Mouse (Mus musculus) ES-Bruce4 (cell line): ENCODE measurements around the gene Obsl1. TPM values are rescaled to one million over a fixed set of nuclear protein-coding genes. Genes with fewer than 3 reads are reported as not detected.
A peak's percentile ranks its signal among the peaks of the same experiment; 100 is the strongest.

Experiments
- H3K27ac ChIP-seq: 2 replicates; pipeline ENCODE4 v1.5.1; 2012; ENCODE audit warnings: low read length, inconsistent platforms; ENCODE audit not compliant: insufficient read depth
- H3K27me3 ChIP-seq: 2 replicates; pipeline ENCODE4 v1.6.1; 2012; ENCODE audit warnings: mild to moderate bottlenecking, low read length, inconsistent platforms; ENCODE audit not compliant: control insufficient read depth, poor library complexity, insufficient read depth, severe bottlenecking
- H3K36me3 ChIP-seq: 2 replicates; pipeline ENCODE4 v1.6.1; 2012; ENCODE audit warnings: inconsistent platforms, mild to moderate bottlenecking, low read length, moderate library complexity; ENCODE audit not compliant: control insufficient read depth, poor library complexity, insufficient read depth, severe bottlenecking
- H3K4me1 ChIP-seq: one replicate; pipeline ENCODE4 v1.8.1; 2011; ENCODE audit warnings: low read length; ENCODE audit not compliant: control insufficient read depth, insufficient read depth
- H3K4me3 ChIP-seq: 2 replicates; pipeline ENCODE4 v1.5.1; 2011; ENCODE audit warnings: low read depth, mild to moderate bottlenecking, low read length
- H3K9ac ChIP-seq: 2 replicates; pipeline ENCODE4 v1.6.1; 2012; ENCODE audit warnings: low read depth, mild to moderate bottlenecking, inconsistent platforms; ENCODE audit not compliant: poor library complexity, severe bottlenecking
- H3K9me3 ChIP-seq: replicated peaks from 2 replicates; pipeline ENCODE4 v1.6.1; 2012; ENCODE audit warnings: mild to moderate bottlenecking, low read length, inconsistent platforms; ENCODE audit not compliant: control insufficient read depth, poor library complexity, insufficient read depth, severe bottlenecking
- CTCF ChIP-seq: IDR thresholded peaks from one replicate; pipeline ENCODE4 v1.8.1; 2011; ENCODE audit warnings: low read depth, low read length
- EP300 ChIP-seq: IDR thresholded peaks from 2 replicates; pipeline ENCODE4 v1.6.1; 2011; ENCODE audit warnings: low read depth, low read length; ENCODE audit not compliant: insufficient read depth
- POLR2A ChIP-seq: IDR thresholded peaks from one replicate; pipeline ENCODE4 v1.8.1; 2011; ENCODE audit warnings: low read length; ENCODE audit not compliant: insufficient read depth
- polyA plus RNA-seq: library from polyadenylated mRNA; stranded (reverse); fragments of >200 nt; gene quantifications from 2 replicates; pipeline ENCODE4 v1.2.4, GENCODE M21; 2011; ENCODE audit warnings: low read depth; ENCODE audit not compliant: missing spikeins, insufficient read depth, insufficient read length

The Obsl1 gene
- polyA plus RNA-seq, 1 experiment: 32.6 TPM

GRCm38 (mm10) chr1:75511437-75512210, 5.4 kb upstream of the Obsl1 start:
- no peak for TF ChIP-seq CTCF
- peak; percentile 61; the same call in 1 of the 2 replicates for TF ChIP-seq EP300
- Histone ChIP-seq H3K27ac (peak overlapping the region; percentile 95), H3K9ac (no peak overlapping the region)

GRCm38 (mm10) chr1:75510154-75510553, 3.9 kb upstream of the Obsl1 start:
- Histone ChIP-seq H3K9me3 (no peaks in the 10 kb centered on the region), H3K27me3 (no peaks in the 10 kb centered on the region), H3K4me3 (peak overlapping the region; percentile 35), H3K27ac (peak overlapping the region; percentile 12), H3K4me1 (peaks cover 15% of the 10 kb centered on the region), H3K9ac (peak overlapping the region; percentile 50), H3K36me3 (no peaks in the 10 kb centered on the region)
- TF ChIP-seq CTCF: no peak
- no peak for TF ChIP-seq POLR2A
- TF ChIP-seq EP300: no peak

More at GRCm38 (mm10) chr1:75511437-75512210, 5.4 kb upstream of the Obsl1 start:
- Histone ChIP-seq H3K27me3 (no peaks in the 10 kb centered on the region), H3K9me3 (no peaks in the 10 kb centered on the region), H3K36me3 (no peaks in the 10 kb centered on the region), H3K4me3 (no peak overlapping the region), H3K4me1 (peaks cover 16% of the 10 kb centered on the region)

- 0 out of 2 replicates have a peak, but pooled peaks have one; percentile 15 for TF ChIP-seq EP300
- TF ChIP-seq CTCF: no peak
- Histone ChIP-seq H3K4me3 (peak overlapping the region; percentile 35), H3K9me3 (no peaks in the 10 kb centered on the region), H3K27me3 (no peaks in the 10 kb centered on the region), H3K4me1 (peaks cover 15% of the 10 kb centered on the region), H3K36me3 (no peaks in the 10 kb centered on the region), H3K27ac (peak overlapping the region; percentile 12; the same call in 1 of the 2 replicates), H3K9ac (peak overlapping the region; percentile 50)
These were observed 3.3 kb upstream of the Obsl1 start for GRCm38 (mm10) chr1:75509586-75509985.

DNA sequence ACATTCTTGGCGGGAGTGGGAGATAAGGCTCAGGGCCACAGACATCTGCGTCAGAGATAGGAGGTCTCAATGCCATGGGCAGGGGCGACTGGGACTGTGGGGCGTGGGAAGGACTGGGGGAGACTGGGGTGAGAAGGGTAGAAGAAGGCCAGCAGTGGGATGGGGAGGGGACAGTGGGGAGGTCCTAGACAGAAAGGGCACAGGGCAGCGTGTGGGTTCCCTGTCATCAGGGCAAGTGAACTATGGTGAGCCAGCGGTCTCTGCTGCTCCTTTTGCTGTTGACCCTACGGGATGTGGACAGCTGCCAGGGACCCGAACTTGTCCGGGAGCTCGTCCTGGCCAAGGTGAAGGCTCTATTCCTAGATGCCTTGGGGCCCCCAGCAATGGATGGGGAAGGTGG, 754 bp upstream of the Obsl1 start, which contains the start of gene Inha:
Gene Inha (plus strand): TSS at position 72 of the 400 bp plus-strand sequence.
- Histone ChIP-seq H3K27me3 (no peaks in the 10 kb centered on the region), H3K4me3 (peak within 1 kb of the TSS; percentile 57), H3K27ac (no peak within 1 kb of the TSS), H3K4me1 (peaks cover 14% of the 10 kb centered on the region), H3K36me3 (no peaks in the 10 kb centered on the region), H3K9ac (peak within 1 kb of the TSS; percentile 91), H3K9me3 (no peaks in the 10 kb centered on the region)
- no peak for TF ChIP-seq EP300
- TF ChIP-seq POLR2A: no peak
- no peak for TF ChIP-seq CTCF

DNA sequence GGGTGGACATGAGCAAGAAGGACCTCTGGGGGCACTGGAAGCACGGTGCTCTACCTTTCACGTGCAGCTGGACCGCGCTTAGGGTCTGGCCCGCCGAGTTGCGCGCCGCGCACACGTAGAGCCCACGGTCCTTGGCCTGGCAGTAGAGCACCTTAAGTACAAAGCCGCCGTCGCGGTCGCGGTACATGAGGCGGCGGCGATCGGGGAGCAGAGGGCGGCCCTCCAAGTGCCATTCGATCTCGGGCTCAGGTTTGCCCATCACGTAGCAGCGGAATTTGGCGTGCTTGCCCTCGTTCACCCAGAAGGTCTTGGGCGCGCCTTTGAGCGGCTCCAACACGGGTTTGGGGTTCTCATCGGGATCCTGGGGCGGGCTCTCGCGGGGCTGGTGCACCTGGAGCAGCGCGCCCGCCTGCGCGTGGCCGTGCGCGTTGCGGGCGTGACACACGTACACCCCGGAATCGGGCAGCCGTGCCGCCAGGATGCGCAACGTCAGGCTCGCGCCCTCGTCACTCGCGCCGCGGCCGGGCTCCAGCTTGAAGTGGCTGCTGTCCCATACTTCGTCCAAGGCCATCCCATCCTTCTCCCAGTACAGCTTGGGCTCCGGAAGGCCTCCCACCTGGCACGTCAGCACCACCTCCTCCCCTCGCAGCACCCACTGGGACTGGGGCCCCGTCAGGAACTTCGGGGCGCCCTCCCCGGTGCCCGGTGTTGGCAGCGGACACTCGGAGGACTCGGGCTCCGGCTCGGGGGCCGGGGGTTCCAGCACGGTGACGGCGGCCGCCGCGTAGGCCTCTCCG, 895 bp downstream of the Obsl1 start:
- Histone ChIP-seq H3K36me3 (no peaks in the 10 kb centered on the region), H3K9me3 (no peaks in the 10 kb centered on the region), H3K27ac (no peak overlapping the region), H3K4me3 (peak overlapping the region; percentile 57), H3K27me3 (no peaks in the 10 kb centered on the region), H3K9ac (peak overlapping the region; percentile 91), H3K4me1 (peaks cover 11% of the 10 kb centered on the region)
- TF ChIP-seq EP300 (no peak), POLR2A (no peak), CTCF (no peak)
